Mouse (Mus musculus): ENCODE data around the gene Rpgrip1l. TPM values are rescaled to one million over a fixed set of nuclear protein-coding genes. Genes with fewer than 3 reads are reported as not detected.

Gene Rpgrip1l
- polyA plus RNA-seq, 1 experiment, result 8.1 TPM

DNA sequence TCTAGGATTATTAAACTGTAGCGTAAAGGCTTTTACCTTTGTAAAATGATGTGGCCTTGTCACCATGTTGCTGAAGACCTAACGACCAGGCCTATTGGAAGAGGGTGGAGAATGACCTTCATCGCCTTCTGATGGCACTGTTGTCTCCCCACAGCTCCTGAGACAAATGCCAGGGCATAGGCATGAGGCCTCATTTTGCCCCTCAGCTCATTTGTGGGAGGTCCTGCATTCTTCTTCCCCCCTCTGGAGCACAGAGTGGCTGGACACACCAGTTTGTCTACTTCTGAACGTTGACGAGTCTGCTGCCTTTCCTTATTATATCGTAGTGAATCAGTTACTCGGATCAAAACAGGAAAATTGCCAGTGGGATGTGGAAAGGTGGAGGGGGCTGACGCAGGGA is 26.6 kb upstream of the Rpgrip1l start:
- no peaks in the 10 kb centered on the region for H3K4me1 ChIP-seq (ENCODE audit: control insufficient read depth, insufficient read depth, low read length)
- H3K4me3 ChIP-seq (ENCODE audit: insufficient read depth, low read length), result no peak overlapping the region
- no peak for TF ChIP-seq POLR2A (IDR thresholded peaks at IDR 0.05; ENCODE audit: extremely low read depth, insufficient read depth, low read length)
- TF ChIP-seq CTCF (IDR thresholded peaks at IDR 0.05; ENCODE audit: extremely low read depth, insufficient read depth, low read length), result no peak
- no peak overlapping the region for H3K27ac ChIP-seq (ENCODE audit: insufficient read depth, low read length)

DNA sequence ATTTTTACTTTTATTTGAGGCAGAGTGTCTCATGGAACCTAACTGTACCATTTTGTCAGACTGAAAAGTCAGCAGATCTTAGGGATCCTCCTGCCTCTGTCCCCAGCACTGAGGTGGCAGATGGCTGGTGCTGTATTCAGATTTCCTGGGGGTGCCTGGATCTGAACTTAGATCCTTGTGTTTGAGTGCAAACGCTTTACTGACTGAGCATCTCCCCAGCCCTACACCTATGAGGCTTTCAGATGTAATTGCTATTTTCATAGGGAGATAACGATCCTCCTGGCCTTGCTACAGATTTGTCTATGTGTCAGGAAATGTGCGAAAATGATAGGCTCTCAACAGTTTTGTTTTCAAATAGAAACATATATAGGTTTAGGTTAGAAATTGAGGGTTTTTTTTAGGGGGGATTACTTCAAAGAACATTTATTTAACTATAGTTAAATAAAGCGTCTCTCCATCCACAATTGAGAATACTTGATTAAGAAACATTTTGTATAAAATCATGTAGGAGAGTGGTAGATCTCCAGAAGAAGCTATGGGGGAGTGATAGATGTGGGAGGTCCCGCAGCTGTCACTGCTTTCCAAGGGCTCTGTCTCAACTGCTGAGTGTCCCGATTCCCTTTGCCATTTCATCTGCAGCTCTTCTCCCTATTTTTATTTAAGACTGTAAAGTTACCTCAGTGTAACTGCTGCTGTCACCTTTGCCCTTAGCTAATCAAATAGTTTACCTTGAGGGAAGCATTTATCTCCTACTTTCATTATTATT is 25.5 kb upstream of the Rpgrip1l start:
- no peak for TF ChIP-seq POLR2A (IDR thresholded peaks at IDR 0.05; ENCODE audit: extremely low read depth, insufficient read depth, low read length)
- TF ChIP-seq CTCF (IDR thresholded peaks at IDR 0.05; ENCODE audit: extremely low read depth, insufficient read depth, low read length), result no peak
- Histone ChIP-seq H3K4me3 (ENCODE audit: insufficient read depth, low read length) (no peak overlapping the region), H3K27ac (ENCODE audit: insufficient read depth, low read length) (peak overlapping the region; percentile 15; the same call in 1 of the 2 replicates), H3K4me1 (ENCODE audit: control insufficient read depth, insufficient read depth, low read length) (no peaks in the 10 kb centered on the region)

DNA sequence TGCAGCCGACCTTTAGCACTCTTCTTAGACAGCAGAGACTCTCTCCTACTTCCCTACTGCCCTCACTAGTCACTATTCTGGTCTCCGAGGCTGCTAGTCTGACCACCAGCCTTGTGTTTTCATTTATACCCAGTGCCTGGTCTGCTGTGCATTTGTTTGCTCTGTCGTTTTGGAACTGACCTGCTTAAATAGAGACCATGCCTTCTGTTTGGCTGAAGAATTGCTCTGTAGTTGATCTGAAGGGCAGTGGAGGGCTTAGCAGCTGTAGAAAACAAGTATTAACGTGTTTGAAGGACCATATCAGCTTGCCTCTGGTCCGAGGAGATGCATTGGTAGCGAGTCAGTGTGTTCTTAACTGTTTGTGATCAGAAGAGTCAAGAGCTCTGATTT is 16.4 kb upstream of the Rpgrip1l start:
- no peak overlapping the region for H3K4me3 ChIP-seq (ENCODE audit: insufficient read depth, low read length)
- peak overlapping the region; percentile 17; the same call in 1 of the 2 replicates for H3K27ac ChIP-seq (ENCODE audit: insufficient read depth, low read length)
- TF ChIP-seq CTCF (IDR thresholded peaks at IDR 0.05; ENCODE audit: extremely low read depth, insufficient read depth, low read length), result no peak
- TF ChIP-seq POLR2A (IDR thresholded peaks at IDR 0.05; ENCODE audit: extremely low read depth, insufficient read depth, low read length), result no peak
- H3K4me1 ChIP-seq (ENCODE audit: control insufficient read depth, insufficient read depth, low read length), result peaks cover 15% of the 10 kb centered on the region

DNA sequence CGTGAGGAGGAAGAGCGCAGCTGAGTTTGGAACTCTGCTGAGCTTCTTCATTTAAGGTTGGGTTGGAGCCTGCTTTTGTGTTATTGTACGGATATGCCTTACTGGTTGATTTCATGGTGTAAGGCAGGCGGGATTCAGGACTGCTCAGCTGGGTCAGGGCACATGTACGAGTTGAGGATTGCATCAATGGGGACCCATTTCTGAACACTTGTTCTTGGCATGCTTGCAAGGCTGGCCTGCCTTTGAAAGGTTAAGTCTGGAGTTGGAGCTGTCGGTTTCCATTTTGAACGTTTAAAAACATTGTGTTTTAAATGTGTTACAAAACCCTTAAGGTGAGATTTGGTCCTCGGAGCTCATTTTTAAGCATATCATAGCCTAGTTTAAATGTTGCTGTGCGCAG is 16.0 kb upstream of the Rpgrip1l start:
- H3K27ac ChIP-seq (ENCODE audit: insufficient read depth, low read length), result no peak overlapping the region
- H3K4me3 ChIP-seq (ENCODE audit: insufficient read depth, low read length), result no peak overlapping the region
- TF ChIP-seq POLR2A (IDR thresholded peaks at IDR 0.05; ENCODE audit: extremely low read depth, insufficient read depth, low read length) (no peak), CTCF (IDR thresholded peaks at IDR 0.05; ENCODE audit: extremely low read depth, insufficient read depth, low read length) (no peak)
- H3K4me1 ChIP-seq (ENCODE audit: control insufficient read depth, insufficient read depth, low read length), result peaks cover 16% of the 10 kb centered on the region

DNA sequence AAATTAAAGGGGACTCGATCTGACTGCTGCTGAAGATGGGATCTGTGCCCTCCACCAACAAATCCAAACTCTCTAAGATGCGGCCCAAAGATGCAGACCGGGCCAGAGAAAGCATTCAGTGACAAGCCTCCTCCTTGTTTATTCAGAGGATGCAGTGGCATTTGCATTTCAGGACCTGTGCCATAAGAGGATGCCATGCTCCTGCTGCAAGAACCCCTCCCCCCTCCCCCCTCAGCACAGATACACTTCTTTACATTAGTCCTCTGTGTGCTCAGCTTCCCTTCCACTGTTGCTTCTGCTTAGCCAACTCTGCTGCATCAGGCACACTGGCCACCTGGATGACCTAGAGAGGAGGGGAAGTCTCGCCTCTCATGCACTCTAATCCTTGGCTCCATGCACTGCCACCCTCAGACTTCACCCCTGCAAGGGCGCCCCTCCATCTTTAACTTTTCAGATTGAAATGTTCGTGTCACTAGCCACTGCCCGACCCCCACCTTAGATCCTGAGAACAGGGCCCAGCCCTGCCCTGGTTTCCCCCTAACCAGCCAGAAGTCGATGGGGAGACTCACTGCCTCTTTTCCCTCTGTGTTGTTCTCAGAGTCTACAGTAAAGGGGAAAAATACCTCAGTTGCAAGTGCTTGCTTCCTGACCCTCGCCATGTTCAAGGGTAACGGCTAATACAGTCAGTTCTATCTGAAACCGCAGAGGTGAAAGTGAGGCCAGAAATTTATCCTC is 14.6 kb upstream of the Rpgrip1l start:
- peaks cover 17% of the 10 kb centered on the region for H3K4me1 ChIP-seq (ENCODE audit: control insufficient read depth, insufficient read depth, low read length)
- no peak for TF ChIP-seq POLR2A (IDR thresholded peaks at IDR 0.05; ENCODE audit: extremely low read depth, insufficient read depth, low read length)
- TF ChIP-seq CTCF (IDR thresholded peaks at IDR 0.05; ENCODE audit: extremely low read depth, insufficient read depth, low read length), result no peak
- H3K4me3 ChIP-seq (ENCODE audit: insufficient read depth, low read length), result no peak overlapping the region

DNA sequence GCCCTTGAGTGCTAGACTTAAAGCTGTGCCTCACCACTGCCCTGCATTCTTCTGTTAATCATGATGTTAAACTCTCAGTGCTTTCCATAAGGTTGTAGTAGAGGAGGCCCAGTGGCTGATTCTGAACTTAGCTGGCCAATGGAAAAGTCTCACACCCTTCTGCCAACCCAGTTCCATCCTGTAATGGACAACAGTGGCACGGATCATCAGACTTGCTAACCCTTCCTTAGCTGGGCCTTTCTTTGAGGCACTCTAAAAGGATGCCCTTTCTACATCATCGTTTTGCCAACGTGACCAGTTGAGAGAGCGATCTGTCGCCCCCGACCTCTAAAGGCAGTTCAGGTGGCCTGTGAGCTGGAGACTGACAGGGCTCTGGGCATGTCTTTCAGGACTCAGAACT is 13.9 kb upstream of the Rpgrip1l start:
- H3K4me3 ChIP-seq (ENCODE audit: insufficient read depth, low read length), result no peak overlapping the region
- H3K4me1 ChIP-seq (ENCODE audit: control insufficient read depth, insufficient read depth, low read length), result peaks cover 16% of the 10 kb centered on the region
- TF ChIP-seq CTCF (IDR thresholded peaks at IDR 0.05; ENCODE audit: extremely low read depth, insufficient read depth, low read length) (no peak), POLR2A (IDR thresholded peaks at IDR 0.05; ENCODE audit: extremely low read depth, insufficient read depth, low read length) (no peak)
- H3K27ac ChIP-seq (ENCODE audit: insufficient read depth, low read length), result no peak overlapping the region

More for the DNA sequence above, 14.6 kb upstream of the Rpgrip1l start:
- no peak overlapping the region for H3K27ac ChIP-seq (ENCODE audit: insufficient read depth, low read length)

DNA sequence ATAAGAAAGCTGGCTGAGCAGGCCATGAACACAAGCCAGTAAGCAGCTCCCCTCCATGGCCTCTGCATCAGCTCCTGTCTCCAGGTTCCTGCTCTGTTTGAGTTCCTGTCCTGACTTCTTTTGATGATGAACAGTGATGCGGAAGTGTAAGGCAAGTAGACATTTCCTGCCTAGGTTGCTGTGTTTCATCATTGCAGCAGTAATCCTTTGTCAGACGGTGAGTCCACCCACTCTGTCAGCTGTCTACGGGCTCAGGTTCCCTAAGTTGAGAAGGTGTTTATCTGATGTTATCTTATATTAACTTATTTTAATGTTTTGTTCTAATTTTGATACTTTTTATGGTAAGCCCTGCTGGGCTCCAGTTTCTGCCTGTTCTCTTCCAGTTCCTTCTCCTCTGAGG is 13.0 kb upstream of the Rpgrip1l start:
- no peak overlapping the region for H3K27ac ChIP-seq (ENCODE audit: insufficient read depth, low read length)
- no peak overlapping the region for H3K4me3 ChIP-seq (ENCODE audit: insufficient read depth, low read length)
- TF ChIP-seq CTCF (IDR thresholded peaks at IDR 0.05; ENCODE audit: extremely low read depth, insufficient read depth, low read length) (no peak), POLR2A (IDR thresholded peaks at IDR 0.05; ENCODE audit: extremely low read depth, insufficient read depth, low read length) (no peak)
- peaks cover 14% of the 10 kb centered on the region for H3K4me1 ChIP-seq (ENCODE audit: control insufficient read depth, insufficient read depth, low read length)

DNA sequence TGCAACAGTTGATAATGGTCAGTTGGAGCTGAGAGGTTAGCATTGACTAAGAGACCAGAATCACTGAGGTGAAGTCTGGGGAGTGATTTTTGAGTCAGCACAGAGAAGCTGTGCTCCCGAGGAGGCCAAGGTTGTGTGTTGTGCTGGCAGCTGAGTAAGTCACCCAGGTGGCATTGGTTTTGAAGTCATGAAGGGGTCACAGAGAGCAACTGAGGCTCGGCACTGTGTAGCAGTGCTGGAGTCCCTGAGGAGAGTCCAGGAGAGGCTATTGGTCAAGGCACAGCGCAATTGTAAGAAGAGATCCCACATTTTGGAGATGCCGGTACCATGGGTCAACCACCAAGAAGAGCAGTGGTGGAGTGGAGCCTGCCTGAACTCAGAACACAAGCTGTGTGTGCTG is 11.9 kb upstream of the Rpgrip1l start:
- H3K4me1 ChIP-seq (ENCODE audit: control insufficient read depth, insufficient read depth, low read length), result peaks cover 14% of the 10 kb centered on the region
- no peak overlapping the region for H3K27ac ChIP-seq (ENCODE audit: insufficient read depth, low read length)
- TF ChIP-seq CTCF (IDR thresholded peaks at IDR 0.05; ENCODE audit: extremely low read depth, insufficient read depth, low read length) (no peak), POLR2A (IDR thresholded peaks at IDR 0.05; ENCODE audit: extremely low read depth, insufficient read depth, low read length) (no peak)
- H3K4me3 ChIP-seq (ENCODE audit: insufficient read depth, low read length), result no peak overlapping the region

DNA sequence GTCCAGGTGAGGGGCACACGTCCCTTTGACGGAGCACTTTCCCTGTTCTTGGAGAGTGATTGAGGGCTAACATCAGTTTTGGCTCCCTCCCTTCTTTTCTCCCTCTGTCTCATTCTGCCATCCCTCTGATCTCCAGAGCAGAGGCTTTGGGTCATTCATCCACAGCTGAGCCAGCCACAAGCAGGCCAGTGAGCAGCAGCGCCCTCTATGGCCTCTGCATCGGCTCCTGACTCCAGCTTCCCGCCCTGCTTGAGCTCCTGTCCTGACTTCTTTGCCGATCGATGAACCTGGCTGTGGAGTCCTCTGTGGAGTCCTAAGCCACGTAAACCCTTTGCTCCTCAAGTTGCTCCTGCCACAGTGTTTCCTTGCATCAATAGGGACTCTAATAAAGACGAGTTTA is 11.2 kb upstream of the Rpgrip1l start:
- TF ChIP-seq POLR2A (IDR thresholded peaks at IDR 0.05; ENCODE audit: extremely low read depth, insufficient read depth, low read length) (no peak), CTCF (IDR thresholded peaks at IDR 0.05; ENCODE audit: extremely low read depth, insufficient read depth, low read length) (peak; percentile 29; the same call in 1 of the 2 replicates)
- Histone ChIP-seq H3K4me3 (ENCODE audit: insufficient read depth, low read length) (no peak overlapping the region), H3K4me1 (ENCODE audit: control insufficient read depth, insufficient read depth, low read length) (peaks cover 8% of the 10 kb centered on the region), H3K27ac (ENCODE audit: insufficient read depth, low read length) (no peak overlapping the region)

DNA sequence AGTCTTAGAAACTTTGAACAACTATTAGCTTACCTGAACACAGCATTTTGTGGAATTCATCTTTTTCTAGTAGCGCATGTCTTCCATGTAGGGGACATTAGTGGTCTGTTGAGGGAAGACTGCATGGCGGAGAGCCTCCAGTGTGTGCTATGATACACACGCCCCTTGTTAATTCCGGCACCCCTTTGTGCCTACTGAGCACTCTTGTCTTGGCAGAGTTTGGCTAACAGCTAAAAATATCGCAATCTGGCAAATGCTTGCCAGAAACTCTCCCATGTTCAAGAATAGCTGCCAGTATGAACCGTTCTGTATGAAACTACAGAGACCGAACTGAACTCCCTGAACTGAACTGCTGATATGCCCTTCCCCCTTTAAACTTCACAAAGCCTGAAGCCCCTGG is 10.4 kb upstream of the Rpgrip1l start:
- H3K4me3 ChIP-seq (ENCODE audit: insufficient read depth, low read length), result no peak overlapping the region
- no peak for TF ChIP-seq CTCF (IDR thresholded peaks at IDR 0.05; ENCODE audit: extremely low read depth, insufficient read depth, low read length)
- TF ChIP-seq POLR2A (IDR thresholded peaks at IDR 0.05; ENCODE audit: extremely low read depth, insufficient read depth, low read length), result no peak
- H3K27ac ChIP-seq (ENCODE audit: insufficient read depth, low read length), result no peak overlapping the region
- H3K4me1 ChIP-seq (ENCODE audit: control insufficient read depth, insufficient read depth, low read length), result peaks cover 3% of the 10 kb centered on the region

Measured in cortical plate, adult 2 months (tissue).